Mouse (Mus musculus) urinary bladder, adult 2 months (tissue): ENCODE data around the gene Inpp4b. TPM values are rescaled to one million over a fixed set of nuclear protein-coding genes. Genes with fewer than 3 reads are reported as not detected.

Experiments
- DNase-seq: peaks from one replicate; pipeline ENCODE4 v3.0.0; 2022; ENCODE audit warnings: low spot score
- polyA plus RNA-seq: library from polyadenylated mRNA; depleted of rRNA; stranded (reverse); fragments of >200 nt; gene quantifications from 2 replicates; pipeline ENCODE4 v1.2.3, GENCODE M21; 2012

Inpp4b gene
- polyA plus RNA-seq, 1 experiment, result 1.0 TPM

GRCm38 (mm10) chr8:81578951-81579350 lies 236.6 kb downstream of the Inpp4b start:
- no peak for DNase-seq

- DNase-seq, result no peak
Observed at GRCm38 (mm10) chr8:81581817-81582437, 239.6 kb downstream of the Inpp4b start.

GRCm38 (mm10) chr8:81582906-81583305 lies 240.6 kb downstream of the Inpp4b start:
- no peak for DNase-seq

DNA sequence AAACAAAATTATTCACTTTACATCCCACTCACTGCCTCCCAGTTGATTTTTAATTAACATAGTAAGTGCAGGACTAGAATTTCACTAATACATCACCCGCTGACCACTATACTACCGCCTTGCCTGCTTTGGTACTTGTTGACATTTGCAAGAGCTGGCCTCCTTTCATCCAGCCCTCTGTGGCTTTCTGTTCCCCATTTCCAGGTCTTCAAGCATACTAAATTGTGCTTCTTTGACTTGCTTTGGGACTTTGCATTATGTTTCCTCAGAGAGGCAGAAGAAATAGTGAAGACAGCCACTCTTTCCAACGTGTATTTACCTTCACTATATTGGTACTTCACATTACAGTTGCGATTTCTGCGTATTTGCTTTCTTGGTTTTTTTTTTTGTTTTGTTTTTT lies 244.4 kb downstream of the Inpp4b start:
- DNase-seq, result no peak

- no peak for DNase-seq
Observed at GRCm38 (mm10) chr8:81594134-81594714, 251.9 kb downstream of the Inpp4b start.

DNA sequence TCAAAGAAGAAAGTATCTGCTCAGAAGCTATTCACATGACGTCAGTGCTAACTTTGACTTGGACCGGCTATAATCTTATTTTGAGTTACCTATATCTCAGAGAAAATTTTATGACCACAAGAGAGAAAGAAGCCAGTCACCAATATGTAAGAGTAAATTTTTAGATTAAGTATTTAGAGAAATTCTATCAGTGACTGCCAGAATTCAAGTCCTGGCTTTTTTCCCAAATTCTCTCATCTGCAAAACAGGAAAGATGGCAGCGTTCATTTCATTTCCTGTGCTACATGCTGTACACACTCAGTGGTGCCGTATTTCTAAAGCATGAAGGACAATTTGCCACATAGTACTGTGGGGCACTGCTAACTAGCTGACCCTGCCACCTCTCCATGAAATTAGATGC lies 256.9 kb downstream of the Inpp4b start:
- no peak for DNase-seq

GRCm38 (mm10) chr8:81601136-81601535 lies 258.8 kb downstream of the Inpp4b start:
- DNase-seq, result no peak

- DNase-seq, result no peak
Observed at GRCm38 (mm10) chr8:81608082-81608481, 265.7 kb downstream of the Inpp4b start.

DNA sequence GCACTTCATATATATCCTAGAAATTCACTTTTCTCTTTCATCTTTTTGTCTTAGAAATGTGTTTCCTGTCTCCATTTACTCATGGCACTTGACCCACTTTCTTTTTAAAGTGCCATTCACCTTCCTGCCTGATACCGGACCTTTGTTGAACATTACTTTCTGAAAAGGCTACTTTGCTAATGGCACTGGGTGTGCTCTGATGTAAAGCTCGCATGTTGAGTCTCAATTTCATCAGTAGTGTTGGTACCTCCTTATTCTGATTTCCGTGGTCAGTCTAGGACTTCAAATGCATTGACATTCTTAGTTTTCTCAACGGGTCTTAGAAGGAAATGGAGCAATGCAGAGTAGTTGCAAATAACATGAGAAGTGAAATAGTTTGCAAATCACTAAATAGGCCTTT lies 266.7 kb downstream of the Inpp4b start:
- DNase-seq, result no peak

DNA sequence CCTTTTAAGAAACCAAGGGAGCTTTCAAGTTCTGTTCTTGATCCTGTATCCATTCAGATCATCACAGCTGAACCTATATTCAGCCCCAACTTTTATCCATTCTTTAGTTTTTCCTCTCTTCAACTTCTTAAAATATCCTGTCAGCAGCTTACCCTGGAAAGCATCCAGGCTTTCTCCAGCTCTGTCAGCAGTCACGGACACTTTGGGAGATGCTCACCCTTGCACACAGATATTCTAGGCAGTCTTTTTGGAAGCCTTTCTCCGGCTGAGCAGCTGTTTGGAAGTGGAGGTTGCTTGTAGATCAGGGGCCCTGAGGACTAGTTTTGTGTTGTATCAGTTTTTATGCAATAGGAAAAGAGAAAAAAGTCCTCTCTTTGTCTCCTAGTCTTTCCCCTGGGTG lies 270.3 kb downstream of the Inpp4b start:
- no peak for DNase-seq

GRCm38 (mm10) chr8:81614135-81614534 lies 271.8 kb downstream of the Inpp4b start:
- DNase-seq, result no peak

GRCm38 (mm10) chr8:81614605-81615004 lies 272.2 kb downstream of the Inpp4b start:
- DNase-seq, result no peak

DNA sequence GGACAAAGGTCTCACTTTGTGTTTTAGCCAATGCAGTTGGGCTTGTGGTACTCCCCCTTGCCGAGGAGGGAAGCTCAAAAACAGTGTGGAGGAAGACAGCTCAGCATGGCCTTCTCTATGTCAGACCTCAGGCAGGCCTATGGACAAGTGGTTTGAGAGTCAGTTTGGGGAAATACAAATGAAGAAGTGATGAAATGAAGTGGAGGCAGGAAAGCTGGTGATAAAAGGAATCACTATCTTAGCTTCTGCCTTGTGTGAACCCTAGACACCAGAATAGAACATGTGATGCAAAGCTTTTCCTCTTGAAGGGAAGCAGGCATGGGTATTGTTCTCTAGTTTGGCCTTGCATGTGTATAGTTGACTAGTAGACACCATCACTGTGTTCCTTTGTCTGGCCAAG lies 273.2 kb downstream of the Inpp4b start:
- no peak for DNase-seq

- DNase-seq, result no peak
Observed at GRCm38 (mm10) chr8:81618918-81619317, 276.6 kb downstream of the Inpp4b start.

GRCm38 (mm10) chr8:81635015-81635414 lies 292.7 kb downstream of the Inpp4b start:
- DNase-seq, result no peak

DNA sequence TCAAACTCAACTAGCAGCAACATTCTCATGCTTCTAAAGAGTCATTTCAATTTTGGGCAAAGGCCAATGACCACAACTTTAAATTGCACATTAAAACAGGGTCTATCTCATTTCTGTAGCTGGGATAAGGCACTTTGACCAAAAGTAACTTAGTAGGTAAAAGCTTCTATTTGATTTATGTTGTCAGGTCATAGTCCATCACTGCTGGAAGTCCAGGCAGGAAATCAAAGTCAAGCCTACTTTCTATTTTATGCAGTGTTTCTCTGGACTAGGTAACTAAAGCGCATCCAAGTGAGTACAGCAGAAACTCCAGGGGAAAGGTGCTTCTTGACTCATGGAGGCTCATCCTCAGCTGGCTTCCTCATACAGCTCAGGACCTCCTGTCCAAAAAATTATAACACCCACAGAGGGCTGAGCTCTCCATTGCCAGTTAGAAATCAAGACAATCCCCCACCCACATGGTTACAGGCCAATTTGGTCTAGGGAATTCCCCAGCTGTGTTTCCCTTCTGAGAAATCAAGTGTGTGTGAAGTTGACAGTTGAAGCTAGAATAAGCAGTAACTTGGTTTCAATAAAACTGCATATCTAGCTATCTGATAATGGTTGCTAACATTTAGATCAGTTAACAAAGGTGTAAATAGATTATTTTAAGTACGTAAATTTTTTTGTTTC lies 293.7 kb downstream of the Inpp4b start:
- no peak for DNase-seq

DNA sequence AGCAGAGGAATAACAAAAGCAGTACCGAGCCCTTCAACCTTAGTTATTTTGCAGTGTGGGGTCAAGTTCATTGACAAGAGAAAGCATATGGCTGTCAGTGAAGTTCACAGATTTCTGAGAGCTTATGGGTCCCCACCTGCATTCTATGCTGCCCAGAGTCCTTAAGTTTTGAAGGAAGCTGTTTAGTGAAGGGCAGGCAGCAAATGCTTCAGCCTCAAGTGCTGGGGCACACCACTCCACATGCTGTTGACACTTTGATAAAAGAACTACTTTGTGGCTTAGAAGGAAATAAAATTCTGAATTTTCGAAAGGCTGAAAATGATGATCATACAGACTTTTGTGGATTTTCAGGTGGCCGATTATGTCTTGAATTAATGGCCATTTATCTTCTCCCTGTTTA lies 296.1 kb downstream of the Inpp4b start:
- no peak for DNase-seq

DNA sequence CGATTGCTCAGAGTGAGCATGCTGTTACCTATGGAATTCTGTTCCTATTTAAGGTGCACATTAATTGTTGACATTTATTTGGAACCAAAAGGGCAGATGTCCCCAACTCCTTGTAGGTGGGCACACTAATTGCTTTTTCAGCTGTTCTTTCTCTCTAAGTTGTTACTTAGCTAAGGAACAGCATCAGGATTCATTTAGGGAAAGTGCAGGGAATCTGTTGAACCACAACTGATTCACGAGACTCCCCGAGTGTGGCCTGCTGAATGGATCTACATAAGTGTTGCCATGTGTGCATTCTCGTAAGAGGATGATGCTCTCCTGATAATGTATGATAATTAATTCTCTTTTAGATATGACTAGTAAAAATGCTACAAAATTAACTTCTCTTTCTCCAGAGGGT lies 297.5 kb downstream of the Inpp4b start:
- no peak for DNase-seq

DNA sequence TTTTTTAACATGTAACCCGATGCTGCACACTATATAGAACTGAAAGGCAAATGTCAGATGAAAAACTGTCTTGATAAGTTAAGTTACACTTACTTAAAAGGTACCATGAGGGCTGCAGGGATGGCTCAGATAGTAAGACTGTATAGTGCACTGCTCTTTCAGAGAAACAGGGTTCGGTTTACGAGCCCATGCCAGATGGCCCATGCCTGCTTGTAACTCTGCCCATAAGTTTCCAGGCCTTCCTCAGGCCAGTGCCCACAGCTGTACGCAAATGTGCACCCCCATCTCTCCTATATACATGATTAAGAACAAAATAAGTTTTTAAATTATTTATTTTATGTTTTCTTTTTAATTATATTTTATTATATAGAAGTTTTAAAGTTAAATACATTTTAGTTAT lies 300.7 kb downstream of the Inpp4b start:
- DNase-seq, result no peak

DNA sequence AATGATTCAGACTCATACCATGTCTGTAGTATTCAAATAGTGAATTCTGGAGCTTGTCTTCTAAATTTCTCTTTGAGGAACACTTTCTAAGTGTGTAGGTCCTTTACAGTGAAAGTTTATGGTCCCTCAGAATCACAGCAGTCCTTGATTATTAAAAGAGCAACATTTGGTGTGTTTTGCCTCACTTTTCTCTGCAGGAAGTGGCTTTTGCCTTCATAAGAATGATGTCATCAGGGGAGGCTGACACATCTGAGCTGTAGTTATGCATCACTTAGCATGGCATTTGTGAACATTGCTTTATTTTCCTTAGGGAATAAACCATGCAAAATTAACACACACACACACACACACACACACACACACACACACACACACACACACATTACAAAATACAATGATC lies 349.8 kb downstream of the Inpp4b start:
- DNase-seq, result no peak

GRCm38 (mm10) chr8:81694893-81695292 lies 352.5 kb downstream of the Inpp4b start:
- DNase-seq, result no peak

DNA sequence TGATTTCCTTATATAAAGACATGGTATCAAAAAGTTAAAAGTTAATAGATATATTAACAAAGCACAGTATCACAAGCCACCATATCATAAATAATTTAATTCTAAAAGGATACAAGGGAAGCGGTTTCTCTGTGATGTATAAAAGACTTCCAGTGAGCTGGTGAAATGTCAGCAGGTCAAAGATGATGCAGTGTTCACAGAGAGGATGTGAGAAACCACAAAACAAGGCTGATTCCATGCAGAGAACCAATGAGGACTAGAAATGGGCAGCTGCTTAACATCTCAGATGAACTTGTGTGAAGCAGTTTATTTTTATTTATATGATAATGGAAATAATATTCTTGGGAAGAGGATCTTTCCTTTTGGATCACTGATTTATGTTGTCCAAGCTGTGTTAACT lies 359.7 kb downstream of the Inpp4b start:
- no peak for DNase-seq

GRCm38 (mm10) chr8:81703571-81704365 lies 361.4 kb downstream of the Inpp4b start:
- no peak for DNase-seq
